Mouse (Mus musculus) urinary bladder, postnatal 10 days (tissue): ENCODE results near the gene Fbxl15.

Experiments used
- DNase-seq: peaks from one replicate; pipeline ENCODE4 v3.0.0; 2022; ENCODE audit warnings: low spot score

The Fbxl15 gene

DNA sequence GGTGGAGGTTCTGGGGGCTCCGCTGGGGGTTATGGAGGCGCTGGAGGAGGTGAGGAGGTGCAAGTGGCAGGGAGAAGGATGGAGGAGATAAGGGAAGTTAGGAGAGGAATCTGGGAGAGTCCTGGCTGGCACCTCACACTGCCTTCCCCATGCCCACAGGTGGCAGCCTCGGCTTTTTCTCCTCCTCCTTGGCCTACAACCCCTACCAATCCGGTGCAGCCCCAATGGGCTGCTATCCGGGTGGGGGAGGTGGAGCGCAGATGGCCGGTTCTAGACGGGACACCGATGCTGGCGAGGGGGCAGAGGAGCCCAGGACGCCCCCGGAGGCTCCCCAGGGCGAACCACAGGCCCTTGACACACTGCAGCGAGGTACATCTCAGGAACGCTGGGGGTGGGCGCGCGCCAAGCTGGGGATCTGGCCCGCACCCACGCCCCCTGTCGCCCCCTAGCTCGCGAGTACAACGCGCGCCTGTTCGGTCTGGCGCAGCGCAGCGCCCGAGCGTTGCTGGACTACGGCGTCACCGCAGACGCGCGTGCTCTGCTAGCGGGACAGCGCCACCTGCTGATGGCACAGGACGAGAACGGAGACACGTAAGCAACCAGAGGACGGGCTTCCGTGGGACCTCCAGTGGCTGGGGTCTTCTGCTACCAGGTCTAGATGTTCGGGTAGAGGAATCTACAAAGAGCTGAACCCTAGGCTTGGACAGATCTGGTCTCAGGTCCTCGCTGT lies 19.1 kb upstream of the Fbxl15 start:
- no peak for DNase-seq

DNA sequence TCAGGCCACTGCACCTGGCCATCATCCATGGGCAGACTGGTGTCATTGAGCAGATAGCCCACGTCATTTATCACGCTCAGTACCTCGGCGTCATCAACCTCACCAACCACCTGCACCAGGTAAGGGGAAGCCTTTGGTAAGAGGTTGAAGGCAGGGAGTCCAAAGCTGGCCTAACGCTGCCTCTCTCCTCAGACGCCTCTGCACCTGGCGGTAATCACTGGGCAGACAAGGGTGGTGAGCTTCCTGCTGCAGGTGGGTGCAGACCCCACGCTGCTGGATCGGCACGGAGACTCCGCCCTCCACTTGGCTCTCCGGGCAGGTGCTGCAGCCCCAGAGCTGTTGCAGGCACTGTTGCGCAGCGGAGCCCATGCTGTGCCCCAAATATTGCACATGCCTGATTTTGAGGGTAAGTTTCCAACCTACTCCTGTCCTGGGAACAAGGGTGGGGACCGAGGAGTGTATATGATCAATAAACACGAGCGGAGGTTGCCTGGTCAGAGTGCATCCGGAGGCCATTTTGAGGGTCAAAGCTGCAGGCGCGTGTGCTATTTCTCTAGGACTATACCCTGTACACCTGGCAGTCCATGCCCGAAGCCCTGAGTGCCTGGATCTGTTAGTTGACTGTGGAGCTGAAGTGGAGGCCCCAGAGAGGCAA lies 18.2 kb upstream of the Fbxl15 start:
- DNase-seq, result no peak

DNA sequence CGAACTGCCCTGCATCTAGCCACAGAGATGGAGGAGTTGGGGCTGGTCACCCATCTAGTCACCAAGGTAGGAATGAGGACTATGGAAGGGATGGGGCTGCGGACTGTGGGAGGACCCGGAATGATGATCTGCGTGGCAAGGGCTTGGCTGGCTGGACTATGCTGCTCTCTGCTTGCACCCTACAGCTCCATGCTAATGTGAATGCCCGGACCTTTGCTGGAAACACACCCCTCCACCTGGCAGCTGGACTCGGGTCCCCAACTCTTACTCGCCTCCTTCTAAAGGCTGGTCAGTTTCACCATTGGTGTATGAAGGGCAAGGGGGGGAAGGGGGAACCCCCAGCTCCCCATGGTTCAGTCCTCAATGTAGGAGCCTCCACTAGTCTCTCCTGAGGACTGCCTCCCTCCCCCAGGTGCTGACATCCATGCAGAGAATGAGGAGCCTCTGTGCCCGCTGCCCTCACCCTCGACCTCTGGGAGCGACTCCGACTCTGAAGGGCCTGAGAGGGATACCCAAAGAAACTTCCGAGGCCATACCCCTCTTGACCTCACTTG lies 17.6 kb upstream of the Fbxl15 start:
- no peak for DNase-seq

DNA sequence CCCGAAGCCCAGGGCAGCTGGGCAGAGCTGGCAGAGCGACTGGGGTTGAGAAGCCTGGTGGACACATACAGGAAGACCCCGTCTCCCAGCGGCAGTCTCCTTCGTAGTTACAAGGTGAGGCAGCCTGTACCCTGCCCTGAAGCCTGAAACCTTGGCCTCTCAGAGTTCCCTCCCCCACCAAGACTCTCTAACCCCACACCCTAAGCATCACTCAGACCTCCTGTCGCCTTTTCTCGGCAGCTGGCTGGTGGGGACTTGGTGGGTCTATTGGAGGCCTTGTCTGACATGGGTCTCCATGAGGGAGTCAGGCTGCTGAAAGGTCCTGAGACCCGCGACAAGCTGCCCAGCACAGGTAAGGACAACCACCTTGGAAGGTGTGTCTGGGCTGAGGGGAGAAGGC lies 16.6 kb upstream of the Fbxl15 start:
- DNase-seq, result no peak

DNA sequence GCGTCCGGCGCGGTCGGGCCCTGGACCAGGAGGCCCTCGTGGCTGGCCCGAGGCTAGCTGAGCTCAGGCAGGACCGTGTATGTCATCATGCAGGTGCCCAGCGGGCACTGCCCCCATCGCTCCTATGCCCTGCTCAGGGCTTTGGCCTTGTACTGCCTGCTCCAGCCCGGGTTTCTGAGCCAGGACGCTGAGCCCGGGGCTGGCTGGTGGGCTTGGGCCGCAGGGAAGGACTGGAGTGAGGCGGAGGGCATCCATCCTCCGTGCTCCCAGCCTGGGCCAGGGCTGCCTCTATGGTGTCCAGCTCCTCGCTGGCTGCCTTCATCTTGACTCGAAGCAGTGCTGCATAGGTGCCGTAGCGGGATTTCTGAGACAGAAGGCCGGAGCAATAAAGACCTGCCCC lies 15.4 kb upstream of the Fbxl15 start:
- DNase-seq, result no peak

DNA sequence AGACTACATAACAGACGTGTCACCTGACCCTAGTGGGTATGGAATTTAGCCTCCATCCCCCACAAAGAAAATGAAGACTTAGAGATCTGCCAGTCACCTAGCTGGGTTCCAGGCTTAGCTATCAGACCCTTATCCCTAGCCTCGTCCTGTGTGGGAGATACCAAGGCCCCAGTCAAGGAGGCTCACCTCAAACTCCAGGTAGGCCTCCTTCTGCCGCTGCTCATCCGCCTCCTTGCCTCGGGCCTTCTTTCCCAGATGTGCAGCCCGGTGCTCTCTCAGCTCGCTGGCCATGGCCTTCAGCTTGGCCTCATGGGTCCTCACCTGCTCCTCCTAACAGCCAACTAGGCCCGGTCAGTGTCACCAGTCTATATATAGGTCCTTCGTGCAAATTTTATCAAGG lies 14.9 kb upstream of the Fbxl15 start:
- no peak for DNase-seq

- no peak for DNase-seq
Observed at GRCm38 (mm10) chr19:46313591-46313990, 14.4 kb upstream of the Fbxl15 start.

- no peak for DNase-seq
Observed at GRCm38 (mm10) chr19:46314151-46314601, 13.8 kb upstream of the Fbxl15 start.

GRCm38 (mm10) chr19:46314872-46315742 lies 12.9 kb upstream of the Fbxl15 start:
- DNase-seq, result no peak

DNA sequence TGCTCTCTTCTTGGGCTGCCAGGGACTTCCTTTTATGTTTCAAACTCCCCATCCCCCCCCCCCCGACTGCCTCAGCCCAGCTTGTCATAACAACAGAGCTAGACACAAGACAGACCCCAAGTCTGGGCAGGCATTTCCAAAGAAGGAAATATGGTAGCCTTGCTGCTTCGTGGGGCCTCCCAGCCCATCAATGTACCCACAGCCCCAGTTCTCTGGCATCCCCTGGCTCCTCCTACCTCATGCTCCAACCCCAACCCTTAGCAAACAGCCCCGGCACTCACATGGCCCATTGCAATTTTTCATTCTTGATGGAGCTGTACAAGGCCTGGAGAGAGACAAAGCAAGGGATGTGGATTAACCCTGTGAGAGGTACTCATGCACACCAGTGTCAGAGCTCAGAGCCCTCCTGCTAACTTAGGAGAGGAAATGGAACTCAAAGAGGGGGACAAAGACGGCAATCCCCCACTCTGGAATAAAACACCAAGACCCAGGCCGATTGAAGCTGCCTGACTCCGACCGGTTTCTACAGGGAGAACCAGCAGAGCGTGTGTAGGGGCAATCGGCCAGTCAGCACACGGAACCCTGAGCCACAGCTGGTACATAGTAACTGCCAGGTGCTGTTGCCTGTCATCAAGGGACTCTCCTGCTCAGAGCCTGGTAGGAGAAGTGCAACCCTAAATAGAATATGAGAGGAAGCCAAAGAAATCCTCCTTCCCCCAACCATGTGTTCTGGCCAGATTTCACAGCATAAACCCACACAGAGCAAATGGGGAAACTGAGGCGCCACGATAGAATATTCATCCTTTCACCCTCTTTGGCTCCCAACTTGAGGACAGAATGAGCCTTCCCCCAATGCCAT lies 12.0 kb upstream of the Fbxl15 start:
- no peak for DNase-seq

- DNase-seq, result peak; percentile 10
Observed at GRCm38 (mm10) chr19:46316846-46317545, 11.0 kb upstream of the Fbxl15 start.

DNA sequence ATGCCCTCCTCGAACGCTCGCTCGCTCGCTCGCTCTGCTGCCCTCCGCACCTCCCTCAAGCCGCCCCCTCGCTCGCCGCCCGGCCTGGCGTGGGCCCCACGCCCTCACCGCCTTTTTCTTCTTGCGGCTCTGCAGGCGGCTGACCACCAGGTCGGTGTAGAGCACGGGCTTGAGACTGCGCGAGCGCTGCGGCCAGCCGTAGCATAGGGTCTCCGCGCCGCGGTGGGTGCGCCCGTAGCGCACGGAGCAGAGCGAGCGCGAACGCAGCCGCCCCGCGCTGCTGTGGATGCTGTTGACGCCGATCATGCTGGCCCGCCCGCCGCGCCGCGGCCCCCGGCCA lies 10.5 kb upstream of the Fbxl15 start:
- no peak for DNase-seq

DNA sequence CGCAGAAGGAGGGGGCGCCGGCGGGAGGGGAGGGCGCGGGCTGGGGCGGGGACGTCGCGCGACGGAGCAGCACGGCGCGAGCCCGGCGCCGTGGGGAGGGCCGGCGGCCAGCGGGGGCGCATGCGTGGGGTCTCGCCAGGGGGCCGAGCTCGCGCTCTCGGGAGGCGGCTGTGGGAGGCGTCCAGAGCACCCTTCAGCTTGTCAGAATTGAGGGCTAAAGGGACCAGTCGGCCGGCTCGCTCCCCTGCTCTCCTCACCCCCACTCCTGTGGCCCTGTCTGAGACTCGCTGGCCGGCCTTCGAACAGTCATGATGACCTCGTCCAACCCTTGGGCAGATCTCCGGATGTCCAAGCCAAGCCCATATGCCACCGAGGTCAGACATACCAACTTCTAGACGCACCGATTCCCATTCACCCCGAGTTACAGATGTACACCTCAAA lies 9.9 kb upstream of the Fbxl15 start:
- DNase-seq, result peak; percentile 33

- DNase-seq, result peak; percentile 45
Observed at GRCm38 (mm10) chr19:46318586-46319378, 9.2 kb upstream of the Fbxl15 start.

GRCm38 (mm10) chr19:46320076-46320785 lies 7.8 kb upstream of the Fbxl15 start:
- no peak for DNase-seq

DNA sequence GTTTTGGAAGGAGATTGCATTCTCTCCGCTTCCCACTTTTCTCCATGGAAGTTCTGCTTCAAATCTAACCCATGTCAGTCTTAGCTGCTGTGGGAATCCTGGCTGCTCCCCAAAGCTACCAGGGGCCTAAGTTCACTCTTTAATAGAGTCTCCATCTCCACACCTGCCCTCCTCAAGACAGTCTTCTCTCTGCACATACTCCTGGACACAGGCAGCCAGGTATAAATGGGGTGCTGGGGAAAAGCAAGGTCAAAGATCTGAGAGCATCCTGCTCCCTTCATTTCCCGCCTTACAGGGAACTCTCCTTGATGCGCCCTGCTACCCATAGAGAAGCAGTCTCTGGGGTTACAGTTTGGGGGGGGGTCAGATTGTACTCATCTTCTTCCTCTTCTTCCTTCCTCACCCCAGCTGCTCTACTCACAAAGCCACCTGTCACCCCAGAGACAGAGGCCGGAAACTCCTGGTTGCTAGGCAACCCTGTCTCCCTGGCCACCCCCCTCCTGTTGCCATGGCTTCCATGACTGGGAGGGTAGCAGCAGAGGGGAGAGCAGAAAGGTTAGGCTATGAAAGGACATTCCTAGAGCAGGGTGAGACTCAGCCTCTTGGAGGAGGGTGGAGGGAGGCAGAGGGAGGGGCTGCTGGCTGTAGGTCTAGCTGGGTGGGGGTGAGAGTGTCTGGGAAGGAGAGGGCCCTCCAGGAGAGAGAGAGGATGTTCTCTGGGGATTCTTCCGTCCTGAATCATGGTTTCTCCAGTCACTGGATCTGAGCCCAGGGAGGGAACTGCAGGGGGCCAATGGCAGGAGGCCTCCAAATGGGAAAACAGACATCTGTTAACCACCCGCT lies 6.7 kb upstream of the Fbxl15 start:
- DNase-seq, result no peak

GRCm38 (mm10) chr19:46322144-46322995 lies 5.6 kb upstream of the Fbxl15 start:
- no peak for DNase-seq
